Mouse (Mus musculus): Measurements from ENCODE around the gene Miga1. TPM values are rescaled to one million over a fixed set of nuclear protein-coding genes. Genes with fewer than 3 reads are reported as not detected.

Gene Miga1
- total and polyA plus RNA-seq, 3 experiments = 26.6 to 59.3 (median 28.6) TPM

- H3K4me1 ChIP-seq (ENCODE audit: insufficient read depth, low read depth, low read length) = peaks cover 2% of the 10 kb centered on the region; the same call in 1 of the 2 replicates
- peaks cover 72% of the 10 kb centered on the region for H3K36me3 ChIP-seq (replicated peaks)
- H3K4me3 ChIP-seq (ENCODE audit: low read depth, low read length) = no peak overlapping the region
- TF ChIP-seq POLR2AphosphoS5 (IDR thresholded peaks at IDR 0.05; ENCODE audit: insufficient replicate concordance, low read depth, low read length) (no peak), TAL1 (conservative IDR thresholded peaks at IDR 0.05; ENCODE audit: low read depth, low read length) (no peak), GATA1 (IDR thresholded peaks at IDR 0.05; ENCODE audit: borderline replicate concordance, low read length) (no peak), CTCF (IDR thresholded peaks at IDR 0.05; ENCODE audit: low read depth, low read length) (no peak), GATA2 (IDR thresholded peaks at IDR 0.05; ENCODE audit: borderline replicate concordance, low read depth, low read length) (no peak)
- ATAC-seq (ENCODE audit: extremely low read depth, insufficient number of reproducible peaks, low FRiP score, poor library complexity, severe bottlenecking) (no peak), DNase-seq (ENCODE audit: low spot score) (no peak)
- H3K27me3 ChIP-seq (ENCODE audit: insufficient read depth, low read length) = no peaks in the 10 kb centered on the region
- no peaks in the 10 kb centered on the region for H3K9me3 ChIP-seq (replicated peaks)
Measured at GRCm38 (mm10) chr3:152304093-152304815, 36.0 kb downstream of the Miga1 start.

GRCm38 (mm10) chr3:152302991-152303390 is 37.2 kb downstream of the Miga1 start:
- Histone ChIP-seq H3K36me3 (replicated peaks) (peaks cover 65% of the 10 kb centered on the region), H3K4me1 (ENCODE audit: insufficient read depth, low read depth, low read length) (no peaks in the 10 kb centered on the region), H3K27me3 (ENCODE audit: insufficient read depth, low read length) (no peaks in the 10 kb centered on the region), H3K4me3 (ENCODE audit: low read depth, low read length) (no peak overlapping the region), H3K9me3 (replicated peaks) (no peaks in the 10 kb centered on the region)
- TF ChIP-seq TAL1 (conservative IDR thresholded peaks at IDR 0.05; ENCODE audit: low read depth, low read length) (no peak), POLR2AphosphoS5 (IDR thresholded peaks at IDR 0.05; ENCODE audit: insufficient replicate concordance, low read depth, low read length) (no peak), GATA2 (IDR thresholded peaks at IDR 0.05; ENCODE audit: borderline replicate concordance, low read depth, low read length) (no peak), GATA1 (IDR thresholded peaks at IDR 0.05; ENCODE audit: borderline replicate concordance, low read length) (no peak), CTCF (IDR thresholded peaks at IDR 0.05; ENCODE audit: low read depth, low read length) (no peak)
- DNase-seq (ENCODE audit: low spot score) (no peak), ATAC-seq (ENCODE audit: extremely low read depth, insufficient number of reproducible peaks, low FRiP score, poor library complexity, severe bottlenecking) (no peak)

GRCm38 (mm10) chr3:152300376-152301337 is 39.5 kb downstream of the Miga1 start:
- no peak for ATAC-seq (ENCODE audit: extremely low read depth, insufficient number of reproducible peaks, low FRiP score, poor library complexity, severe bottlenecking)
- H3K36me3 ChIP-seq (replicated peaks) = peaks cover 67% of the 10 kb centered on the region
- no peaks in the 10 kb centered on the region for H3K27me3 ChIP-seq (ENCODE audit: insufficient read depth, low read length)
- H3K9me3 ChIP-seq (replicated peaks) = no peaks in the 10 kb centered on the region
- no peak for DNase-seq (ENCODE audit: low spot score)
- TF ChIP-seq GATA2 (IDR thresholded peaks at IDR 0.05; ENCODE audit: borderline replicate concordance, low read depth, low read length) (no peak), POLR2AphosphoS5 (IDR thresholded peaks at IDR 0.05; ENCODE audit: insufficient replicate concordance, low read depth, low read length) (no peak), CTCF (IDR thresholded peaks at IDR 0.05; ENCODE audit: low read depth, low read length) (no peak), TAL1 (conservative IDR thresholded peaks at IDR 0.05; ENCODE audit: low read depth, low read length) (no peak), GATA1 (IDR thresholded peaks at IDR 0.05; ENCODE audit: borderline replicate concordance, low read length) (no peak)
- H3K4me1 ChIP-seq (ENCODE audit: insufficient read depth, low read depth, low read length) = no peaks in the 10 kb centered on the region
- no peak overlapping the region for H3K4me3 ChIP-seq (ENCODE audit: low read depth, low read length)

GRCm38 (mm10) chr3:152295896-152296295 is 44.3 kb downstream of the Miga1 start:
- no peak overlapping the region for H3K4me3 ChIP-seq (ENCODE audit: low read depth, low read length)
- H3K9me3 ChIP-seq (replicated peaks) = no peaks in the 10 kb centered on the region
- H3K36me3 ChIP-seq (replicated peaks) = peaks cover 68% of the 10 kb centered on the region
- TF ChIP-seq CTCF (IDR thresholded peaks at IDR 0.05; ENCODE audit: low read depth, low read length) (no peak), POLR2AphosphoS5 (IDR thresholded peaks at IDR 0.05; ENCODE audit: insufficient replicate concordance, low read depth, low read length) (no peak), GATA1 (IDR thresholded peaks at IDR 0.05; ENCODE audit: borderline replicate concordance, low read length) (no peak), TAL1 (conservative IDR thresholded peaks at IDR 0.05; ENCODE audit: low read depth, low read length) (no peak), GATA2 (IDR thresholded peaks at IDR 0.05; ENCODE audit: borderline replicate concordance, low read depth, low read length) (no peak)
- DNase-seq (ENCODE audit: low spot score) (no peak), ATAC-seq (ENCODE audit: extremely low read depth, insufficient number of reproducible peaks, low FRiP score, poor library complexity, severe bottlenecking) (no peak)
- H3K27me3 ChIP-seq (ENCODE audit: insufficient read depth, low read length) = no peaks in the 10 kb centered on the region
- H3K4me1 ChIP-seq (ENCODE audit: insufficient read depth, low read depth, low read length) = no peaks in the 10 kb centered on the region

GRCm38 (mm10) chr3:152294400-152294799 is 45.8 kb downstream of the Miga1 start:
- Histone ChIP-seq H3K27me3 (ENCODE audit: insufficient read depth, low read length) (no peaks in the 10 kb centered on the region), H3K4me3 (ENCODE audit: low read depth, low read length) (no peak overlapping the region), H3K9me3 (replicated peaks) (no peaks in the 10 kb centered on the region), H3K36me3 (replicated peaks) (peaks cover 67% of the 10 kb centered on the region), H3K4me1 (ENCODE audit: insufficient read depth, low read depth, low read length) (no peaks in the 10 kb centered on the region)
- DNase-seq (ENCODE audit: low spot score) (no peak), ATAC-seq (ENCODE audit: extremely low read depth, insufficient number of reproducible peaks, low FRiP score, poor library complexity, severe bottlenecking) (no peak)
- TF ChIP-seq POLR2AphosphoS5 (IDR thresholded peaks at IDR 0.05; ENCODE audit: insufficient replicate concordance, low read depth, low read length) = no peak
- no peak for TF ChIP-seq GATA1 (IDR thresholded peaks at IDR 0.05; ENCODE audit: borderline replicate concordance, low read length)
- TF ChIP-seq TAL1 (conservative IDR thresholded peaks at IDR 0.05; ENCODE audit: low read depth, low read length) = no peak
- TF ChIP-seq CTCF (IDR thresholded peaks at IDR 0.05; ENCODE audit: low read depth, low read length) = no peak
- TF ChIP-seq GATA2 (IDR thresholded peaks at IDR 0.05; ENCODE audit: borderline replicate concordance, low read depth, low read length) = no peak

Measured in G1E (cell line).